Mouse (Mus musculus) hindbrain, embryonic 15.5 days (tissue): Measurements from ENCODE around the gene Serpinf2. TPM values are rescaled to one million over a fixed set of nuclear protein-coding genes. Genes with fewer than 3 reads are reported as not detected.

Source experiments
- ATAC-seq: fragments of 200-750 bp; cut with Nextera tagmentation; 2 replicates; pipeline ENCODE4 v1.8.0; 2017; ENCODE audit warnings: low read depth, moderate number of reproducible peaks, moderate TSS enrichment; ENCODE audit not compliant: low FRiP score
- H3K27ac ChIP-seq: fragments of 300-500 bp; sonication (generic); replicated peaks from 2 replicates; pipeline ENCODE4 v1.5.1; 2015; ENCODE audit warnings: mild to moderate bottlenecking, inconsistent platforms
- H3K27me3 ChIP-seq: fragments of 300-500 bp; sonication (generic); 2 replicates; pipeline ENCODE4 v1.6.1; 2015; ENCODE audit warnings: control low read depth, inconsistent platforms
- H3K36me3 ChIP-seq: fragments of 300-500 bp; sonication (generic); 2 replicates; pipeline ENCODE4 v1.6.1; 2015; ENCODE audit warnings: control low read depth, inconsistent platforms
- H3K4me1 ChIP-seq: fragments of 300-500 bp; sonication (generic); replicated peaks from 2 replicates; pipeline ENCODE4 v1.6.1; 2015; ENCODE audit warnings: control low read depth, inconsistent platforms
- H3K4me2 ChIP-seq: fragments of 300-500 bp; sonication (generic); 2 replicates; pipeline ENCODE4 v1.6.1; 2015; ENCODE audit warnings: moderate library complexity, mild to moderate bottlenecking, inconsistent platforms
- H3K4me3 ChIP-seq: fragments of 300-500 bp; sonication (generic); 2 replicates; pipeline ENCODE4 v1.5.1; 2015; ENCODE audit warnings: mild to moderate bottlenecking, inconsistent platforms
- H3K9ac ChIP-seq: fragments of 300-500 bp; sonication (generic); 2 replicates; pipeline ENCODE4 v1.6.1; 2015; ENCODE audit warnings: inconsistent platforms
- H3K9me3 ChIP-seq: fragments of 300-500 bp; sonication (generic); 2 replicates; pipeline ENCODE4 v1.6.1; 2016; ENCODE audit warnings: control low read depth, inconsistent platforms
- WGBS: fragments of 180-500 bp; shearing (Covaris S2); methylation state at CpG from one replicate; pipeline ENCODE4 v1.1.7; 2015; 5-methylcytosine and 5-hydroxymethylcytosine counted together
- polyA plus RNA-seq: library from polyadenylated mRNA; unstranded; fragments of >200 nt; fragmentation: Nextera tagmentation; extraction: Ambion mirVana; gene quantifications from 2 replicates; pipeline ENCODE4 v1.2.1, GENCODE M21; 2015

Gene Serpinf2
- polyA plus RNA-seq, 1 experiment from 2014 or later: 0.26 TPM

GRCm38 (mm10) chr11:75465051-75465450 is 25.7 kb upstream of the Serpinf2 start:
- 0 out of 2 replicates have a peak, but pooled peaks cover 4% of the 10 kb centered on the region for H3K27me3 ChIP-seq
- no peaks in the 10 kb centered on the region for H3K9me3 ChIP-seq
- no peak overlapping the region for H3K9ac ChIP-seq
- no peak overlapping the region for H3K4me2 ChIP-seq
- H3K27ac ChIP-seq: no peak overlapping the region
- no peak for ATAC-seq
- H3K4me1 ChIP-seq: peaks cover 19% of the 10 kb centered on the region
- H3K4me3 ChIP-seq: no peak overlapping the region
- peaks cover 22% of the 10 kb centered on the region for H3K36me3 ChIP-seq
- WGBS: 82% methylated on average over 6 of the region's 6 CpGs

GRCm38 (mm10) chr11:75464417-75464816 is 25.0 kb upstream of the Serpinf2 start:
- Histone ChIP-seq H3K4me1 (peaks cover 24% of the 10 kb centered on the region), H3K9me3 (no peaks in the 10 kb centered on the region), H3K4me2 (no peak overlapping the region), H3K4me3 (no peak overlapping the region), H3K9ac (no peak overlapping the region), H3K27ac (no peak overlapping the region), H3K36me3 (peaks cover 22% of the 10 kb centered on the region), H3K27me3 (0 out of 2 replicates have a peak, but pooled peaks cover 2% of the 10 kb centered on the region)
- no peak for ATAC-seq
- 90% methylated on average over 6 of the region's 6 CpGs for WGBS

GRCm38 (mm10) chr11:75463624-75464023 is 24.2 kb upstream of the Serpinf2 start:
- no peak overlapping the region for H3K4me2 ChIP-seq
- H3K9me3 ChIP-seq: no peaks in the 10 kb centered on the region
- H3K27ac ChIP-seq: no peak overlapping the region
- peaks cover 24% of the 10 kb centered on the region for H3K4me1 ChIP-seq
- 77% methylated on average over 4 of the region's 4 CpGs for WGBS
- H3K27me3 ChIP-seq: no peaks in the 10 kb centered on the region
- no peak for ATAC-seq
- peaks cover 22% of the 10 kb centered on the region for H3K36me3 ChIP-seq
- H3K9ac ChIP-seq: no peak overlapping the region
- H3K4me3 ChIP-seq: no peak overlapping the region

GRCm38 (mm10) chr11:75462865-75463336 is 23.5 kb upstream of the Serpinf2 start:
- no peaks in the 10 kb centered on the region for H3K27me3 ChIP-seq
- peaks cover 24% of the 10 kb centered on the region for H3K4me1 ChIP-seq
- 4% methylated on average over 9 of the region's 9 CpGs for WGBS
- peaks cover 22% of the 10 kb centered on the region for H3K36me3 ChIP-seq
- H3K4me2 ChIP-seq: peak overlapping the region; percentile 94
- ATAC-seq: no peak
- peak overlapping the region; percentile 80 for H3K4me3 ChIP-seq
- no peaks in the 10 kb centered on the region for H3K9me3 ChIP-seq
- no peak overlapping the region for H3K9ac ChIP-seq
- H3K27ac ChIP-seq: no peak overlapping the region

GRCm38 (mm10) chr11:75462253-75462783 is 22.9 kb upstream of the Serpinf2 start:
- Histone ChIP-seq H3K36me3 (peaks cover 22% of the 10 kb centered on the region), H3K27me3 (no peaks in the 10 kb centered on the region), H3K4me3 (peak overlapping the region; percentile 80), H3K9me3 (no peaks in the 10 kb centered on the region), H3K27ac (peak overlapping the region; percentile 75; the same call in 1 of the 2 replicates), H3K9ac (peak overlapping the region; percentile 69), H3K4me1 (peaks cover 24% of the 10 kb centered on the region), H3K4me2 (peak overlapping the region; percentile 94)
- 4% methylated on average over 13 of the region's 16 CpGs for WGBS
- no peak for ATAC-seq

GRCm38 (mm10) chr11:75461743-75462252 is 22.4 kb upstream of the Serpinf2 start:
- Histone ChIP-seq H3K27ac (peak overlapping the region; percentile 75), H3K4me1 (peaks cover 24% of the 10 kb centered on the region), H3K36me3 (peaks cover 21% of the 10 kb centered on the region), H3K4me2 (peak overlapping the region; percentile 94), H3K9ac (peak overlapping the region; percentile 69), H3K4me3 (peak overlapping the region; percentile 80), H3K9me3 (no peaks in the 10 kb centered on the region), H3K27me3 (no peaks in the 10 kb centered on the region)
- WGBS: under 1% methylated on average over 30 of the region's 30 CpGs
- no peak for ATAC-seq

GRCm38 (mm10) chr11:75460844-75461742 is 21.7 kb upstream of the Serpinf2 start, which contains the start of gene Tlcd2:
Tlcd2 (plus strand) TSS chr11:75461715.
- WGBS: under 1% methylated on average over 46 of the region's 46 CpGs

GRCm38 (mm10) chr11:75460103-75460843 is 20.9 kb upstream of the Serpinf2 start:
- Histone ChIP-seq H3K36me3 (peaks cover 9% of the 10 kb centered on the region), H3K27me3 (no peaks in the 10 kb centered on the region), H3K27ac (peak overlapping the region; percentile 78), H3K4me2 (peak overlapping the region; percentile 94), H3K4me3 (peak overlapping the region; percentile 80), H3K9ac (peak overlapping the region; percentile 17), H3K9me3 (no peaks in the 10 kb centered on the region), H3K4me1 (peaks cover 24% of the 10 kb centered on the region)
- WGBS: 3% methylated on average over 19 of the region's 19 CpGs
- 0 out of 2 replicates have a peak, but pooled peaks have one; percentile 5 for ATAC-seq

More at GRCm38 (mm10) chr11:75460844-75461742, 21.7 kb upstream of the Serpinf2 start, which contains the start of gene Tlcd2:
- H3K27ac ChIP-seq: peak within 1 kb of the TSS; percentile 78
- peaks cover 24% of the 10 kb centered on the region for H3K4me1 ChIP-seq
- H3K27me3 ChIP-seq: no peaks in the 10 kb centered on the region
- peak within 1 kb of the TSS; percentile 80 for H3K4me3 ChIP-seq
- H3K36me3 ChIP-seq: peaks cover 18% of the 10 kb centered on the region
- no peaks in the 10 kb centered on the region for H3K9me3 ChIP-seq
- peak within 1 kb of the TSS; percentile 69 for H3K9ac ChIP-seq
- peak; percentile 97 for ATAC-seq
- H3K4me2 ChIP-seq: peak within 1 kb of the TSS; percentile 94

GRCm38 (mm10) chr11:75459751-75460102 is 20.3 kb upstream of the Serpinf2 start:
- WGBS: 33% methylated on average over 5 of the region's 5 CpGs
- H3K9me3 ChIP-seq: no peaks in the 10 kb centered on the region
- H3K4me1 ChIP-seq: peaks cover 29% of the 10 kb centered on the region
- ATAC-seq: no peak
- H3K9ac ChIP-seq: no peak overlapping the region
- H3K4me2 ChIP-seq: peak overlapping the region; percentile 94
- no peaks in the 10 kb centered on the region for H3K27me3 ChIP-seq
- H3K27ac ChIP-seq: peak overlapping the region; percentile 78
- peak overlapping the region; percentile 80; the same call in 1 of the 2 replicates for H3K4me3 ChIP-seq
- peaks cover 4% of the 10 kb centered on the region; the same call in 1 of the 2 replicates for H3K36me3 ChIP-seq

GRCm38 (mm10) chr11:75459141-75459711 is 19.8 kb upstream of the Serpinf2 start:
- no peak overlapping the region for H3K4me3 ChIP-seq
- H3K27ac ChIP-seq: no peak overlapping the region; the same call in 1 of the 2 replicates
- ATAC-seq: no peak

GRCm38 (mm10) chr11:75458628-75459041 is 19.2 kb upstream of the Serpinf2 start:
- Histone ChIP-seq H3K9me3 (no peaks in the 10 kb centered on the region), H3K27ac (no peak overlapping the region), H3K27me3 (no peaks in the 10 kb centered on the region), H3K4me3 (no peak overlapping the region), H3K9ac (no peak overlapping the region), H3K4me2 (no peak overlapping the region), H3K4me1 (peaks cover 36% of the 10 kb centered on the region), H3K36me3 (no peaks in the 10 kb centered on the region)
- no peak for ATAC-seq
- 79% methylated on average over 8 of the region's 8 CpGs for WGBS

More at GRCm38 (mm10) chr11:75459141-75459711, 19.8 kb upstream of the Serpinf2 start:
- H3K9ac ChIP-seq: no peak overlapping the region
- H3K9me3 ChIP-seq: no peaks in the 10 kb centered on the region
- no peak overlapping the region; the same call in 1 of the 2 replicates for H3K4me2 ChIP-seq
- WGBS: 84% methylated on average over 5 of the region's 5 CpGs
- H3K36me3 ChIP-seq: no peaks in the 10 kb centered on the region
- peaks cover 30% of the 10 kb centered on the region for H3K4me1 ChIP-seq
- no peaks in the 10 kb centered on the region for H3K27me3 ChIP-seq
